Mouse (Mus musculus) c-Kit-positive CD71-positive TER-119-positive erythroid progenitor cells, embryonic 14.5 days (primary cell): ENCODE measurements around the gene Ppt2.

Experiments used
- DNase-seq: peaks from one replicate; pipeline ENCODE4 v3.0.0-alpha.2; 2013; ENCODE audit warnings: low spot score

The Ppt2 gene

DNA sequence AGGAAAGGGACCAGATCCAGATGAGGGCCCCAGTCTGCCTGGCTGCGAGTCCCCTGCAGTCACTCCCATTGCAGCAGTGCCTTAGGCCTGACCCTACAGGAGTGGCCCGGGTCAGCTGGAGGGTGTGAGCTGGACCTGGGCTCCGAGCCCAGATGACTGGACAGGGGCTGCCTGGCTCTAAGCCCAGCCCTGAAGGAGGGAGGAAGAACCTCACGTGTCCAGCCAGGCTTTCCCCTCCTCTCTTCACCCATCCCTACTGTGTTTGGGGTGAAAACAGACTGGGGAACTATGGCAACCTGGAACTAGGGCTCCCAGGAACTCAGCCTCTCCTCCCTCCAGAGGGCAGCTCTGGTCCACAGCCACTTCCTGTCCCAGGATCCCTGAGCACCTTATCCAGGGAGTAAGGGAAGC, 27.3 kb upstream of the Ppt2 start:
- DNase-seq, result no peak

DNA sequence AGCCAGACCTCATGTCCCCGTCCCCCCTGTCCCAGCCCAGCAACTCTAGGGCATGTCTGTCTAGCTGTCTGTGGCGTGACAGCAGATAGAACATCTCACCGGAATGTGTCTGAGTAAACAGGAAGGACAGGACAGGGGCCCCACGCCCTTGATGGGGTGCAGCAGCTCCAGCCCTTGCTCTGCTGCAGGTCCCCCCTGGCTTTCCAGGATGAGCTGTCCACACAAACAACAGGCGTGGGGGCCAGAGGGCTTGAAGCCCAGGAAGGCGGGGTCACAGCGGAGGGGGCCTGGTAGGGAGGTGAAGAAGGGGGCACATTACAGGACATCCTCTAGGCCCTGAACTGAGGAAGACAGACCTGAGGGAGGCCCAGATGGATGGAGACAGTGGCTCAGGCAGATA, 26.9 kb upstream of the Ppt2 start:
- no peak for DNase-seq

DNA sequence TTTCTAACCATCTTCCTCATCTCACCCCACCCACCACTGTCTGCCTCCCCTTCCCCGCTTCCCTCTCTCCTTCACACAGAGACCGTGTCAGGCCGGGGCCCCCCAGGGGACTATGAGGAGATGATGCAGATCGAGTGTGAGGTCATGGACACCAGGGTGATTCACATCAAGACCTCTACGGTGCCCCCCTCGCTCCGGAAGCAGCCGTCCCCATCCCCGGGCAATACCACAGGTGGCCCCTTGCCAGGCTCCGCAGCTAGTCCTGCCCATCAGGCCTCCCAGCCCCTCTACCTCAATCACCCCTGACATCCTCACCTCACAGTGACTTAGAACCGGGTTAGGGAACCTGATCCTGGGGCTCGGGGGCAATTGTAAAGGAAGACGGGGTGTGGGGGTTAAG, 26.1 kb upstream of the Ppt2 start:
- DNase-seq, result no peak

DNA sequence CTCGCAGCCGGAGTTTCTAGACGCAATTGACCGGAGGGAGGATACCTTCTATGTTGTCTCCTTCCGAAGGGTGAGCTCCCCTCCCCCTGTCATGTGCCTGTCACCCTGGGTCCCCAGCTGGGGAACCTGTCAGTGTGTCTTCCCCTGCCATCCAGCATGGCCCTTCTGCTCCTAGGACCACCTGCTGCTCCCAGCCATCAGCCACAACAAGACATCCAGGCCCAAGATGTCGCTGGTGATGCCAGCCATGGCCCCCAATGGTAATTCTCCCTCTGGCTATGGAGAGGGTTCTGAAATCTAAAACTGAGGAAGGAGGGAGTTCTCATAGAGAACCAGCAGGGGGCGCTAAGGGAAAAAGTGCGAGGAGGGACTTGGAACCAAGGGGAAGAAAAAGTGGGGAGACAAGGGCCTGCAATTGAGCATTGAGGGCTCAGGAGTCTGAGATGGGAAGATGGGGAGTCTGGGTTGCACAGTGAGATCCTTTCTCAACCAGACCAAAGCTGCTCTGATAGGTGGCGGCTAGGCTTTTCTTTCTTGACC, 25.5 kb upstream of the Ppt2 start:
- DNase-seq, result peak; percentile 62

DNA sequence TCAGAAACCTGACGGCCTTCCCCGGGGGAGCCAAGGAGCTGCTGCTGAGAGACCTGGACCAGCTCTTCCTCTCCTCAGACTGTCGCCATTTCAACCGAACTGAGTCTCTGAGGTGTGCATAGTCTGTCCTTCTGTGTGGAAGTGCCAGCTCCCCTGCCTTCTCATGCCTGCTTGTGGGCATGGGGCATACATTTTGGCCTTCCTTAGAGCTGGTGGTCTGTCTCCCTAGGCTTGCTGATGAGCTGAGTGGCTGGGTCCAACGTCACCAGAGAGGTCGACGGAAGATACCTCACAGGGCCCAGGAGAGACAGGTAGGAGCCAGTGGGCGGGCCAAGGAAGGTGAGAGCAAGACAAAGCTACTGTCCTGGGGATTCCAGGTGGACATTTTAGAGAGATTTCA, 24.7 kb upstream of the Ppt2 start:
- no peak for DNase-seq

DNA sequence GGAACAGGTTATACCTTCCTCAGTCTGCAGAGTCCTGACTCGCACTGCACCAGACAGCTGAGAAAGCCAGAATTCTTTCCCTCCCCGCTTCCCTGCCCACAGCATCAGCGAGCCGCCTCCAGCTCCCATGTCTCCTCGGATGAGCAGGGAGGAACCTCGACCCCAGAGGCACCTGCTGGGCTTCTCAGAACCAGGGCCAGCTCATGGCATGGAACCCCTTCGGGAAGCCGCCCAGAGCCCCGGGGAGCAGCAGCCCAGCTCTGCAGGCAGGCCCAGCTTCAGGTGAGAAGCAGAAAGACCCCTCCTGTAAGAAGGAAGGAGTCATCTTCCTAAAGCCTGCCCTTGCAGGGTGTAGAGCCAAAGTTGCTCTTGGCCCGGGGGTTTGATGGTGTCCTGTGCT, 24.2 kb upstream of the Ppt2 start:
- no peak for DNase-seq

DNA sequence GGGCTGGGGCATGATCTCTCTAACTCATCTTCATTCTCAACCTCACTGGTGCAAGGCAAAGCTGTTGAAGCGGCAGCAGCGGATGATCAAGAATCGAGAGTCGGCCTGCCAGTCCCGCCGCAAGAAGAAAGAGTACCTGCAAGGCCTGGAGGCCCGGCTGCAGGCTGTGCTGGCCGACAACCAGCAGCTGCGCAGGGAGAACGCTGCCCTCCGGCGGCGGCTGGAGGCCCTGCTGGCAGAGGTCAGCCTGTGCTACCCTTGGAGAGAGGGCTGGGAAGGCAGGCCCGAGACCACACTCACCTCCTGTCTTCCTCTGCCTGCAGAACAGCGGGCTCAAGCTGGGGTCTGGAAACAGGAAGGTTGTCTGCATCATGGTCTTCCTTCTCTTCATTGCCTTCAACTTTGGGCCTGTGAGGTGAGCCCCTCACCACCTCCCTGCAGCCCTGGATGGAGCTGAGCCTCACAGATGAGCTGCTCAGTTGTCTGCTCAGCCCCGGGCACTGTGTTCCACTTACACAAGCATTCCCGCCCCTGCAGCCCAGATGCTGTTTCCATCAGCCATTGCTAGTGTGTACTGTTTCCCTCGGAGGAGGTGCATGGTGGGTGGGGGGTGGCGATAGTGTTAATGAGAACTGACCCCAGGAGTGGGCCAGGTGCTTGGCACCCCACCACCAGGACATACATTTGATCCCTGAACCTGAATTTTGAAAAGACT, 23.4 kb upstream of the Ppt2 start:
- DNase-seq, result no peak

DNA sequence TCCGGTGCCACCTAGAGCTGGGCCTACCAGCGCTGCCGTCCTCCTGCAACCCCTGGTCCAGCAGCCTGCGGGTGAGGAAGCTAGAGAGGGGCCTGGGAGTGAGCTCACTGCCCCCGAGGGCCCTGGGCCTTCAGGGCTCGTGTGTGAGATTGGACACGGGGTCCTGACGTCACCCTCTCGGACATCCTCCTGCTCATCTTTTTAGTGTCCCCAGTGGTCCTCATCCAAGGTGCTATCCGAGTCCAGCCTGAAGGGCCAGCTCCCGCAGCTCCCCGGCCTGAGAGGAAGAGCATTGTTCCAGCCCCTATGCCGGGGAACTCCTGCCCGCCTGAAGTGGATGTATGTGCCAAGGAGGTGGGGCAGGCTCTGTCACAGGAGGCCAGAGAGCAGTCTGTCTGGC, 22.5 kb upstream of the Ppt2 start:
- DNase-seq, result no peak

DNA sequence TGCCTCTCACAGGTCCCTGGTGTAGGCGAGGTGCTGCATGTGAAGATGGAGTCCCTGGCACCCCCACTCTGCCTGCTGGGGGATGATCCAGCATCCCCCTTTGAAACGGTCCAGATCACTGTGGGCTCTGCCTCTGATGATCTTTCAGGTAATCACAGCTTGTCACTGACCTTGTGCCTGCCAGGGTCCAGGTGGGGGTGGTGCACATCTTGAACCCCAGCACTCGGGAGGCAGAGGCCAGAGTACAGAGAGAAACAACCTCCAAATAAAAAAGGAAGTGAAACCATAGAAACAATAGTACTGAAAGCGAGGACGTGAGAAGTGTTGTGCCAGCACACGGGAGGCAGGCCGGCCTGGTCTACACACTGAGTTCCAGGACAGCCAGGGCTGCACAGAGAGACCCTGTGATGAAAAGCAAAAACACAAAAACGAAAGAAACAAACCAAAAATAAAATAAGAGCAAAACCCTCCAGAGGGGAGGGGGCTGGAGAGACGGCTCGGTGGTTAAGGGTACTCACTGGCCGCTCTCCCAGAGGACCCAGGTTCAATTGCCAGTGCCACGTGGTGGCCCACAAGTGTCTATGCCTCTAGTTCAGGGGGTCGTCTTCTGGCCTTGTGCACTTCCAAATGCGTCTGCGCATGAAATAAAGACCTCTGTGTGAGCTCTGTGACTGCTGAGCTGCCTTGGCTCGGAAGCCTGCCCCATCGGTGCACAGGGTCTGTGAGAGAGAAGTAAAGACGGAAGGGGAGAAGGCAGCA, 21.0 kb upstream of the Ppt2 start:
- DNase-seq, result no peak

DNA sequence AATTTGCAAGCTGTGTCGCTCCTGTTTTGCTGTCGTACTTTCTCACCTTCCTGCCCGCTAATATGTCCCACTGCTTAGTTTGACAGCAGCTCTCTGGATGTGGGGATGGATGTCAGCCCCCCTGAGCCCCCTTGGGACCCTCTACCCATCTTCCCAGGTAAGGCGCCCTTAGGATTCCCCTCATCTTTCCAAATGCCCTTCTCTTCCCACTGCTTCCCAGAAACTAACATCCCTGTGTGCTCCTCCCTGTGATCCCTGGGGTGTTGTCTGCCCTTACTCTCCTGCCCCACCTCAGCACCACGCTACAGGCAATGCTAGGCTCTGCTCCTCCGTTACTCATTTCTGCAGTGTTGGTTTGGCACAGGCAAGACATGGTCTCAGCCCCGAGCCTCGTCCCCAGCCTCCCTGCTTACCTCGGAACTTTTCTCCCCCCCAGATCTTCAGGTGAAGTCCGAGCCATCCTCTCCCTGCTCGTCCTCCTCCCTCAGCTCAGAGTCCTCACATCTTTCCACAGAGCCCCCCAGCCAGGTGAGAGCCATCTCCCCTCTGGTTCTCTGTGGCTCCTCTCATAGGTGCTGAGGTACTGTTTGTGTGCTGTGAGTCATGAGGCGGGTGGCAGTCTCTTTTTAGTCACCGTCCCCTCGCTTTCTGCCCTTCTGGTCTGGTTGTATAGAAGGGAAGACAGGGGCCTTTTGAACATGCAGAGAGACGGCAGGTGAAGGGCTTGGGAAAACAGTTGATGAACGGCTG, 20.0 kb upstream of the Ppt2 start:
- no peak for DNase-seq

DNA sequence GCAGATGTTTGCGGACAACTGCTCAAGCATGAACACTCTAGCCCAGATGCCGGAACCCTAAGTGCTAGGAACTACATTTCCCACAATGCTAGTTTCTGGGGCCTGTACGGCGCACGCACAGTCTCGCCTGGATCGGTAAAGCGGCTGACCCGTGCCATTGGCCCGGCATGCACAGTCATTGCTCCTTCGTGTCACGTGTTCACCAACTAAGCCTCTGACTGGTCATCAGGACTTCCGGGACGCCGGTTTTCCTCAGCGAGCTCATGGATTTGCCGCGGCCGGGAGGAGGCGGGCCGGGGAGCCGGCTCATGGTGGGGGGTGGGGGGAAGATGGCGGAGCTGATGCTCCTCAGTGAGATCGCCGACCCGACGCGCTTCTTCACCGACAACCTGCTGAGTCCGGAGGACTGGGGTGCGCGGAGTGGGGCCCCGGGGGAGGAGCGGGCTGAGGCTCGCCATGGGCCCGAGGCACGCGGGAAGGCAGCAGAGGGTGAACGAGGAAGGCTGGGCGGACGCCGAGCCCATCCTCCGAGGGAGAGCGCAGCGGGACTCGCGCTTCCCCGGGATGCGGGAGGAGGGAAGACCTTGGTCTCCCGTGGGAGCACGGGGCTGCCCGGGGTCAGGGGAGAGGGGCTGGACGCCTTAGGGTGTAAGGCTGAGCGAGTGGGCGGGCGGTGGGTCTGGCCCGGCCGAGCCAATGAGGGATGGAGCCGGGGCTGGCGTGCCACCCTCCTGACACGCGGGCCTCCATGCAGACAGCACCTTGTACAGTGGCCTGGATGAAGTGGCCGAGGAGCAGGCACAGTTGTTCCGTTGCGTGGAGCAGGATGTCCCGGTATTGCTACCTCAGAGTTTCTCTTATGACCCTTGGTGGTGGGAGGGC, 18.8 kb upstream of the Ppt2 start, which contains the start of gene Atf6b:
Gene Atf6b (plus strand): TSS at position 241 of the 882 bp plus-strand sequence.
- peak; percentile 96 for DNase-seq

DNA sequence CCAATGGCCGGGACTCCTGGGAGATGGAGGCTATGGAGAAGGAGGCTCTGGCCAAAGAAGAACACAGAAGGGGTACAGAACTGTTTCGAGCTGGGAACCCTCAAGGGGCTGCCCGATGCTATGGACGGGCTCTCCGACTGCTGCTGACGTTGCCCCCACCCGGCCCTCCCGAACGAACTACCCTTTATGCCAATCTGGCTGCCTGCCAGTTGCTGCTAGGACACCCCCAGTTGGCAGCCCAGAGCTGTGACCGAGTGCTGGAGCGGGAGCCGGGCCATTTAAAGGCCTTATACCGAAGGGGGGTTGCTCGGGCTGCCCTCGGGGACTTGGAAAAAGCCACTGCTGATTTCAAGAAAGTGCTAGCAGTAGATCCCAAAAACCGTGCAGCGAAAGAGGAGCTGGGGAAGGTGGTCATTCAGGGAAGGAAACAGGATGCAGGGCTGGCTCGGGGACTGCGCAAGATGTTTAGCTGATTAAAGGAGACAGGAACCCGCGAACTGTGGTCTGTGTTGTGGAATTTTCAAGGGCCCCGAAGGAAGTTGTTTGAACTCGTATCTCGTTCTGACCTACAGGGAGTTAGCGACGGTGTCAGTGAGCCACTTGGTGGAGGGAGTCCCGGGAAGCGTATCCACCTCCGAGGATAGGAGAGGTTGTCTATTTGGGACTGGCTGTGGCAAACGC, 17.7 kb upstream of the Ppt2 start:
- DNase-seq, result no peak

DNA sequence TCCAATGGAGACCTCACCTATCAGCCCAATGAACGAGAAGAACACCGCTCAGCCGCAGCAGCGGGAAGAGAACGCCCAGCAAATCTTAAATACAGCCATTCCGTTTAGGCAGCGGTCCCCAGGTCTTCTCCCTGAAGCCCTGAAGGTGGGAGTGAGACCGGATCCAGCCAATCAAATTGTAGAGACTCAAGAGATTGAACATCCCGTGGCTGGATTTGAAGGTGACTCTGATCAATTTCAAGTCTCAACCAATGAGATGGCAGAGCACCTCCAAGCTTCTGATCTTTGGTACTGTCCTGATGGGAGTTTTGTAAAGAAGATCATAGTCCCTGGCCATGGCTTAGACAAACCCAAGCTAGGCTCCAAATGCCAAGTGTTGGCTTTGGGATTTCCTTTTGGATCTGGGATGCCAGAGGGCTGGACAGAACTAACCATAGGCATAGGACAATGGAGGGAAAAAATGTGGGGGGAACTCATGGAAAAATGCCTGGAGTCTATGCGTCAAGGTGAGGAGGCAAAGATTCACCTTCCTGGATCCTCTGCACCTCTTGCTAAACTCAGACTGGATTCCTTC, 17.0 kb upstream of the Ppt2 start:
- DNase-seq, result peak; percentile 33

DNA sequence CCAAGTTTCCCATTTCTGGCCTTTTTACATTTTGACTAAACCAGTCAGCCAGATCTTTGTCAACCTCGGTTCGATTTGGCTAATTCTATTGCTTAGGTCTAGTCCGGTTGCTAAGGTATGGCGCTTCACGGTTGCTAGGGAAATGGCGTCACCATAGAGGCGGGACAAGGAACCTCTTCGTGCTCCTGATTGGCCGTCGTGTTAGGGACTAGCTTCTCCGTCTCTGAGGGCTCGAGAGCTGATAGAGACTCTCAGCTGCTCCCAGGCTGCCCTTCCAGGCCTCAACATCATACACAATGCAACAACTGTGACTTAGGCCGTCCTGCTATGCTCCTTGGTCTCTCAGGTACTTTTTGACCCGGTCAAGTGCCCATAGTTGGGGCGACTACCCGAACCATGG, 16.3 kb upstream of the Ppt2 start, which contains the start of gene Fkbpl:
Gene Fkbpl (plus strand): TSS at position 157 of the 400 bp plus-strand sequence.
- peak; percentile 97 for DNase-seq

DNA sequence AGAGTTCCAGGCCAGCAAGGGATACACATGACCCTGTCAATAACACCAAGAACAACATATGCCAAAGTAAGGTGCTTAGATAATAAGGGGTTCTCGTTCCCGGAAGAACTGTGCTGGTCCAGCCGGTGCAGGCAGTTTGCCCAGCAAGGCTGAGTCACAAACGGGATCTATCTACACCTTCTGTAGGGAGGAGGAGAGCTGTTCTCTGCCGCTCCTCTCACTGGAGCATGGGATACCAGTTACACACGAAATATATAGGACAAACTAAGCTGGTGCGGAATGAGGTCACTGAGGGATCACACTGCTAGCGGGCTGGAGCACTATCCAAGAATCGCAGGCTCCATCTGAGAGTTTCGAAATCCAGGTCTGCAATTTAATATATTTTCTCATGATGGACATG, 15.6 kb upstream of the Ppt2 start:
- no peak for DNase-seq

DNA sequence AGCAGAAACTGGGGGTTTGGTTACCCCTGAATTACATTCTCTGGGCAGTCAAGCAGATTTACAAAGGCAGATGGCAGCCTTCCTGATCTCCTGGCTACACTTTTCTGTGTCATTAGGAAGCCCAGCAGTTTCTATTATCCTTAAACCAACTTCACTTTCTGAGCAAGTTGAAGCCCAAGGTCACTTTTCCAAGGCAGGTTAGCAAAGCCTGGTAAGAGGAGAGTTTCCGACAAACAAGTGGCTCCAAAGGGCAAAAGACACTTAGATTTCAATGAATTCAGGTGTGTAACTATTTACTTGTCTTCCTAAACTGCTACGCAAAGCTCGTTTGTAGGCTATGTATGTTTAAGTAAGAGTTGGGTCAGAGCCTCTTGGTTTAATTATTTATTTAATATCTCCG, 15.1 kb upstream of the Ppt2 start:
- no peak for DNase-seq

DNA sequence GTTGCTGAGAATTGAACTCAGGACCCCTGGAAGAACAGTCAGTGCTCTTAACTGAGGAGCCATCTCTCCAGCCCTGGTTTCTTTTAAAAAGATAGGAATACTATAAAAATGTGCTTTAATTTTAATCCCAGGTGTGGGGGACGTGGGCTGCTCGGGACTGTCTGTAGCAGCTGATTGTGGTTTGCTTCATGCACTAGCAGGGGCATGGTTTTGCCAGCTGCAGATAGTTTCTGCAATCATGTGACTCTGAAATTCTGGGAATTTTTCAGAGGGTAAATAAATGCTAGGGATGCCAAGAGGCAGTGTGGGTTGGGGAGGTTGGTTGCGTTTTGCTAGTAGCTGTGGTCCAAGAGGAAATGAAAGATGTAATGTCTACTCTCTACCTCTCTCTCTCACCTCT, 13.6 kb upstream of the Ppt2 start:
- no peak for DNase-seq

DNA sequence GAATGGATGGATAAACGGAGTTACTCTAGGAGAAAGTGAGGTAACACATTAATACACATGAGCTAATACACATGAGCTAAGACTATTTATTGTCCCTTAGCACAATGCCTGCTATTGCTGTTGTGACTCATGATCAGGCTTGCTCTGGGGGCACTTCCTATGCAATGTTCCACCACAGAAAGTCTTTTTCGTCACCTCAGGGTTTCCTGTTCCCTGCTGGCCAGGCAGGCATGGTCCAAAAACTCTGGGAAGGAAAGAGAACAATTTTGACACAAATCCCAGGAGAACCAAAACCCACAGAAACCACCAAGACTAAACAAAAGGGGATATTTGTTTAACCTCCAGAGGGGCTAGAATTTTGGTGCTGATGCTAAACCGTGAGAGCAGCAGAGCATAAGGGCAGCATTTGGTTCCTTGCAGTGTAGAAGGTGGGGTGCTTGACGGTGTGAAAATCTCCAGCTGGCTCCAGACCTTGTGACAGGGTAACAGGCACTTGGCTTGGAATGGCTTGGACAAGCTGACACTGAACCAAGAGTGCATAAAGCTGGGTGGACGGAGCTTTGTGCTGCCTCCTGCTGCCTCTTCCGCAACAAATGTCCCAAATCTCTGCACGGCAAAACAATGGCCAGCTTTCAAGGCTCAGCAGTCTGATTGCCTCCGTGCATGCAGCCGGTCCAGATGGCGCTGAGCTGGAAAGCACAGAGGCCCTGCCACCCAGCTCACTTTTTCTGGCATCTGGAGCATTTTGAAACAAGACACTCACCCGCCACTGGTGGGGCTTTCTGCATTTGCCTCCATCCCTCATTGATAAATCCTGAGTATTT, 12.7 kb upstream of the Ppt2 start:
- DNase-seq, result no peak

DNA sequence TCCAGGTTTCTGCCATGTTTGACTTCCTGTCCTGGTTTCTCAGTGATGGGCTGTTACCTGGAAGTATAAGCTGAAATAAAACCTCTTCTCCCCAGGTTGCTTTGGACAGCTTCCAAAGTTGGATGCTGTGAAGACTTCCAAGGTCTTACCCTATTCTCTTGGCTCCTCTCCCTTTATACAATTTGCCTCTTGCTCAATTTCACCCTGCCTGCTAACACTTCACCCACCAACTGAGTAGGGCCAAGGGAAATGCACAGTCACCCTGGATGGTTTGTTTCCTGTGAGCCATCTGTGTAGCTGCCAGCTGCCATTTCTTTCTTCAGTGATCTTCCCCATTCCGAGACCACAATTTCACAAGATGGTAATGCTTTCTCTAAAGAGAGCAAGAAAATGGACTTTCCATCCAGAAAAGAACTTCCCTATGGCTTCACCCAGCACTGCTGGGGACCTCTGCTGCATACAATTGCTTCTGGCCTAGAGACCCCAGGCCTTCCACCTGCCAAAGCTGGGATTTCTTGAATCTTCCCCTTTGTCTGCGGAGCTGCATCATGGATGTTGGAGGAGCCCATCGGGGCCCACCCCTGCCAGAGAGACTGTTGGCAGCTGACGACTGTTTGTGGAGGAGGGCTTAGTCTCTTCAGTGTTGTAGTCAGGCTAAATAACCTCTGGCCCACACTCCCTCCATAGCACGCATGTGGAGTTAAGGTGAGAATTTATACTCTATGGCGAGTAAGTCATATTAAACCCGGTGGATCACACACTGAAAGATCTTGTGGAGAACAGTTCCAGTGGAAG, 11.3 kb upstream of the Ppt2 start:
- DNase-seq, result no peak
